Mouse (Mus musculus): ENCODE measurements around the gene AU018091.

DNA sequence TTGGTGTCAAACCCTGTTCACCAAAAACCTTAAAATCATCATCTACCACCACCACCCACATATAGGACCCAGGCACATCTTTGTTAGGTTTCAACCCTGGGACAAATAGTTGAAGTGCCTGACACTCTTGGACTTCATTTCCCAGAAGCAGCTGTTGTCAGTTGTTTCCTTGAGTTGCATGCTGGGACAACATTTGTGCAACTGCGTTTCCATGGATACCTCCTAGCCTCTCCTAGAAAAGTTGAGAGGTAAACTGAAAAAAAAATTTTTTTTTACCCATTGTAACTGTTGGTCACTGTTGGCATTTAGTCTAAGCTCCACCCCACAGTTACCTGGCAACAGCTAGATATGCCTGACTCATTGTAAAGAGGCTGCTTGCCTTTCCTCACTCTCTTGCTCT is 34.3 kb downstream of the AU018091 start:
- TF ChIP-seq CTCF (IDR thresholded peaks at IDR 0.05) (no peak), POLR2A (IDR thresholded peaks at IDR 0.05; ENCODE audit: insufficient read depth, low read depth, low read length) (no peak)

Measured in heart, adult 2 months (tissue).